ENCODE assay signal across 29 mouse cellular contexts in genomic region chr12:26091865-26092264, GRCm38 (mm10).
A peak's percentile ranks its signal among the peaks of the same experiment; 100 is the strongest.
DNase-seq lines count a peak whose midpoint lies in the region; ATAC-seq and TF ChIP-seq lines count a peak whose summit lies in the region.
"Had no signal": no experiment of that assay in that cellular context is flagged by ENCODE, and none has a peak within 500 bp of the region (broad histone marks: within the 10 kb centered on the region; RNA-seq: fewer than 3 reads in every experiment).

No protein-coding gene starts in this region.

- no peak; the same call in 1 of the 2 replicates for TF ChIP-seq CTCF in left cerebral cortex, adult 2 months (IDR thresholded peaks at IDR 0.05)

- no peak overlapping the region for H3K9ac ChIP-seq in forebrain, embryonic 15.5 days (replicated peaks)
- H3K9ac ChIP-seq: embryonic facial prominence, embryonic 13.5 days; forebrain, embryonic 12.5 days; heart, embryonic 12.5 days; heart, embryonic 15.5 days; hindbrain, embryonic 14.5 days had no signal

- intact Hi-C loops in heart, postnatal 10 days (cut with DNase I) = no loop called here
- intact Hi-C loops in left cerebral cortex, adult 2 months (cut with DNase I) = loop anchor here (5.0 kb wide), 1 partner anchor 995 kb away; the partner anchor contains the start of gene Id2

- no peaks in the 10 kb centered on the region for H3K9me3 ChIP-seq in forebrain, embryonic 15.5 days
- H3K9me3 ChIP-seq: embryonic facial prominence, embryonic 10.5 days; embryonic facial prominence, embryonic 13.5 days; forebrain, embryonic 12.5 days; heart, embryonic 12.5 days; heart, embryonic 15.5 days had no signal

- whole genome bisulfite sequencing in forebrain, embryonic 15.5 days = 77% methylated on average over 3 of the region's 3 CpGs

- H3K27me3 ChIP-seq in forebrain, embryonic 15.5 days = no peaks in the 10 kb centered on the region
- H3K27me3 ChIP-seq: embryonic facial prominence, embryonic 13.5 days; forebrain, embryonic 12.5 days; heart, embryonic 12.5 days; heart, embryonic 15.5 days had no signal

- DNase-seq in heart, adult 11 months = peak; percentile 60
- no peak for DNase-seq in heart, postnatal 10 days
- peak in 1 of 2 experiments; percentile 12 for DNase-seq in left cerebral cortex, adult 2 months (ENCODE audit: extremely low spot score in 1 of 2, low spot score in 2 of 2)
- DNase-seq in left cerebral cortex, adult 11 months (ENCODE audit: low spot score) = no peak
- peak; percentile 55 for DNase-seq in telencephalon, adult 2 months (ENCODE audit: low read depth, low spot score)
- DNase-seq: adrenal gland, adult 2 months; adrenal gland, postnatal 14 days; cerebellum, adult 11-12 months; cerebellum, adult 8-10 months; cerebellum, postnatal 10 days; cerebellum, postnatal 36 days; embryo, embryonic 11 days; gastrocnemius, adult 2 months; gastrocnemius, postnatal 14 days; heart, adult 18-20 months; heart, postnatal 14 days; heart, postnatal 4 days had no signal

- no peaks in the 10 kb centered on the region for H3K4me1 ChIP-seq in forebrain, embryonic 15.5 days
- H3K4me1 ChIP-seq: embryonic facial prominence, embryonic 10.5 days; embryonic facial prominence, embryonic 13.5 days; forebrain, embryonic 12.5 days; heart, embryonic 12.5 days; heart, embryonic 15.5 days had no signal

- peak overlapping the region; percentile 78 for H3K27ac ChIP-seq in left cerebral cortex, adult 2 months
- H3K27ac ChIP-seq in forebrain, embryonic 15.5 days (replicated peaks) = no peak overlapping the region
- H3K27ac ChIP-seq: embryonic facial prominence, embryonic 10.5 days; embryonic facial prominence, embryonic 13.5 days; forebrain, embryonic 12.5 days; gastrocnemius, adult 2 months; heart, embryonic 15.5 days; hindbrain, embryonic 14.5 days; hindbrain, postnatal 0 days had no signal

- no peak for ATAC-seq in forebrain, embryonic 15.5 days (replicated peaks)
- ATAC-seq: CD4-positive, CD25-positive, alpha-beta regulatory T cell, adult 4 months; forebrain, embryonic 16.5 days; hindbrain, postnatal 0 days; inflammation-experienced regulatory T-cells, adult 6 months had no signal

- no peaks in the 10 kb centered on the region for H3K36me3 ChIP-seq in forebrain, embryonic 15.5 days
- H3K36me3 ChIP-seq: embryonic facial prominence, embryonic 10.5 days; embryonic facial prominence, embryonic 13.5 days; forebrain, embryonic 12.5 days; heart, embryonic 12.5 days; heart, embryonic 15.5 days had no signal

- no peak overlapping the region for H3K4me3 ChIP-seq in left cerebral cortex, adult 2 months
- H3K4me3 ChIP-seq in forebrain, embryonic 15.5 days = no peak overlapping the region
- H3K4me3 ChIP-seq: embryonic facial prominence, embryonic 10.5 days; embryonic facial prominence, embryonic 13.5 days; erythroblast, embryonic 14.5 days; forebrain, embryonic 12.5 days; gastrocnemius, adult 2 months; heart, embryonic 12.5 days; heart, embryonic 15.5 days had no signal

- no peak overlapping the region for H3K4me2 ChIP-seq in forebrain, embryonic 15.5 days (replicated peaks)
- H3K4me2 ChIP-seq: embryonic facial prominence, embryonic 13.5 days; forebrain, embryonic 12.5 days; heart, embryonic 12.5 days; heart, embryonic 15.5 days; hindbrain, embryonic 14.5 days had no signal

Comparison
In these comparisons a context has a peak if more than half of its experiments do, and no peak if none do; other contexts are left out.
1. DNase-seq: peak in heart, adult 11 months (single experiment) and telencephalon, adult 2 months (single experiment); none in heart, postnatal 10 days (0 of 2) and left cerebral cortex, adult 11 months (single experiment).